Mouse (Mus musculus) cerebellum, adult 9-11 months (tissue): ENCODE results near the gene 3100002H09Rik.

Experiments used
- DNase-seq: peaks from one replicate; pipeline ENCODE4 v3.0.0; 2022

The 3100002H09Rik gene

GRCm38 (mm10) chr4:124610703-124611102 is at the start of gene 3100002H09Rik:
Gene 3100002H09Rik, minus strand, starts transcription at chr4:124610803.
- no peak for DNase-seq

- no peak for DNase-seq
Observed at GRCm38 (mm10) chr4:124659251-124660217, 48.9 kb upstream of the 3100002H09Rik start.

DNA sequence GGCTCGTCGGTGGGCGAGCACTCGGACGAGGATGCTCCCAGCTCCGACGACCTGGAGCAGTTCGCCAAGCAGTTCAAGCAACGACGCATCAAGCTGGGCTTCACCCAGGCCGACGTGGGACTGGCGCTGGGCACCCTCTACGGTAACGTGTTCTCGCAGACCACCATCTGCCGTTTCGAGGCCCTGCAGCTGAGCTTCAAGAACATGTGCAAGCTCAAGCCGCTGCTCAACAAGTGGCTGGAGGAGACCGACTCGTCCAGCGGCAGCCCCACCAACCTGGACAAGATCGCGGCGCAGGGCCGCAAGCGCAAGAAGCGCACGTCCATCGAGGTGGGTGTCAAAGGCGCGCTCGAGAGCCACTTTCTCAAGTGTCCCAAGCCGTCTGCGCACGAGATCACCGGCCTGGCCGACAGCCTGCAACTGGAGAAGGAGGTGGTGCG is 47.8 kb upstream of the 3100002H09Rik start:
- no peak for DNase-seq

DNA sequence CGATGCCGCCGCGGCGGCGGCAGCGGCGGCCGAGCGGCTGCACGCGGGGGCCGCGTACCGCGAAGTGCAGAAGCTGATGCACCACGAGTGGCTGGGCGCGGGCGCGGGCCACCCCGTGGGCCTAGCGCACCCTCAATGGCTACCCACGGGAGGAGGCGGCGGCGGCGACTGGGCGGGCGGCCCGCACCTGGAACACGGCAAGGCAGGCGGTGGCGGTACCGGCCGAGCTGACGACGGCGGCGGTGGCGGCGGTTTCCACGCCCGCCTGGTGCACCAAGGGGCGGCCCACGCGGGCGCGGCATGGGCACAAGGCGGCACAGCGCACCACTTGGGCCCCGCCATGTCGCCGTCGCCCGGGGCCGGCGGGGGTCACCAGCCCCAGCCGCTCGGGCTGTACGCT is 47.2 kb upstream of the 3100002H09Rik start:
- no peak for DNase-seq

GRCm38 (mm10) chr4:124656854-124657650 is 46.4 kb upstream of the 3100002H09Rik start:
- peak; percentile 59 for DNase-seq

DNA sequence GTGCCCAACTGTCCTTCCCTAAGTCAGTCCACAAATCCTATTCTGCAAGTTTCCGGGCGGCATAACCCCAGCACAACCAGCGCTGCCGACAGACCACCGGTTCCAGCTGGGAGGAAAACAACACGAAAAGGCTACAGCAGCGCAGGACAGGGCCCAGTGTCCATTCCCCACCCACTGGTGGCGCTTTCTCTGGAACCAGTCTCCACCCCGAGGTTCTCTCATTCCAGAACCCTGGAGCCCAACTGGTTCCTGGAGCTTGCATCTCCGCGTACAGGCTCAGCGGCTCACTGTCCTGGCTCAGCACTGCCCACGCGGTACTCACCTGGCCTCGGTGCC is 45.9 kb upstream of the 3100002H09Rik start, which contains the start of gene Pou3f1:
TSS of gene Pou3f1 (plus strand) at position 290 of the 336 bp plus-strand sequence.
- peak; percentile 24 for DNase-seq

DNA sequence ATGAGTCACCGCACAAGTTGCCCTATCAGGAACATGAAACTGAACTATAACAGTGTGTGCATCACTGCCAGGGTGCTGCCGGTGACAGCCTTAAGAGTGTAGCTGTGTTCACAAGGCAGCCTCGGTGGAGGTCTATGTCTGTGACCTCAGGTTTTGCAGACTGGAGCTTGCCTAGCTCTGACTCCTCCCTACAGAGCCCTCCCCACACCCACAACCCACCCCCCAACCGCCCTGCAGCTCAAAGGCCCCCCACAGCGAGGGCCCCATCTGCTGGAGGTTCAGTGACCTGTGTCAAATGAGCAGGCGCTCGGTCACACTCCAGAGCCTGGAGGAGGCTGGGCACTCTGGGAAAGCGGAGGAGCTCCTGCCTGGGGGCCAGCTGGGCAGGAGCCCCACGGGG is 42.3 kb upstream of the 3100002H09Rik start:
- no peak for DNase-seq

DNA sequence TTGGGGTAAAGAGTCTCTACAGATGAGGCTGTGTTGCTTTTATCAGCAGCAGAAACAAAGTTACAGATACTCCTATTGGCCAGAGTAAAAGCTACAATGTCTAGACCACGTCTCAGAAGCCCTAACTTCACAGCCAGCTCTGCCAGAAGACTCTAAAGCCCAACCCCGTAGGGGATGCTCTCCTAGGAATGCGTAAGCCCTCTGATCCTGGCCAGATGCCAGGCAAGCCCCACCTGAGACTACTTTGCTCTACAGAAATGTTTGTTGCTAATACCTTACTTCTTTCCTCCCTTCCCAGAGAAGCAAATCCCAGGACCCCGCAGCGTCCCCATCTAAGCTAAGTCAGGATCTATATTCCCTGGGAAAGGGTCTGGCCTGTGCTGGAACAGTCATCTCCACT is 37.3 kb upstream of the 3100002H09Rik start:
- no peak for DNase-seq

DNA sequence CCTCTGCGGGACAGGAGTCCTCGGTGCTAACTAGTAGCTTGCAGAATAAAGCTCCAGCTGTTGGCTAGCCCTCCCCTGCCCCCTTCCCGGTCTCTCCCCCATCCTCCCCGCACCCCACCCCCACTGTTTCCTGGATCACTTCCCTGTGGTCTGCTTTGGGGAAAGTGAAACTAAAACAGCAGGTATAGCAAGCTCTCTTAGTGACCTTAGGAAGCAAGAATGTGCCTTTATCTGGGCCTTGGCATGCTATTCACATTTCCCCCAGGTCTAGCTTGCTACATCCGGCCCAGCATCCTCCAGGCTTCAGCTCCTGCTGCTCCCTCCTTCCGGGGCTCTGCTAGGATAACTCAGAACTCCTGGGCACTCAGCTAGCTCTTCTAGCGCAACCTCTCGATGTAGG is 36.0 kb upstream of the 3100002H09Rik start:
- DNase-seq = no peak

- no peak for DNase-seq
Observed at GRCm38 (mm10) chr4:124644974-124645433, 34.4 kb upstream of the 3100002H09Rik start.

DNA sequence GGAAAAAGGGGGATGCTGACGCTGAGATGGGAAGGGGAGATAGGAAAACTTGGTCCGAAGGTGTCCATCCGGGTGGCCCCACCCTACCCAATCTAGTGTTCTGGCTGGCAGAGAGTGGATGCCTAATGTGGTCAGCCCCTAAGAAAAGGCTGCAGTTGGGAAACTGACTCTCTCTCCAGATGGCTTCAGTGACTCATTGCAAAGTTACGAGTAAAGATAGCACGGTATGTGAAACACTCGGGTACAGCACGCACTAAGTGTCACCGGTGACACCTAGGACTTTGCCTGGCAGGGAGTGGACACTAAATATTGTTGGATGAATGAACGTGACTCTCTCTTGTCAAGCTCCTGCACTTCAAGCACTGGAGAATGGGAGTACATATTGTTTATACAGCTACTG is 33.3 kb upstream of the 3100002H09Rik start:
- DNase-seq = no peak

DNA sequence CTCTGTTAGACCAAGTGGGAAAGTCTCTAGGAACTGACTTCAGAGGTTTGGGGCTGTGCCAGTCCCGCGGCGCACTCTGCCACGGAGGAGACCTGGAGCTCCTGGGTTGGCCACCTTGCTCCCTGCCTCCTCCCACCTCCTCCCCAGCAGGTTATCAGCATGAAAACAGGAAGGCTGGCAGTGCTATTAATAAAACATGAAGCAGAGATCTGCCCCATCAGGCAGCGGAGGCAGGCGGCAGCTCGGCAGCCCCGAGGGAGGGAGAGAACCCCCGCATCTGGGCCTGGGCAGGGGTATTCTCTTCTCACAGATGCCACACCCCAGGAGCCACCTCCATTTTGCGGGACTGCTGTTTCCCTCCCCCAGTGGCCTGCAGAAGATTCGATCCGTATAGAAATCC is 29.1 kb upstream of the 3100002H09Rik start:
- no peak for DNase-seq

DNA sequence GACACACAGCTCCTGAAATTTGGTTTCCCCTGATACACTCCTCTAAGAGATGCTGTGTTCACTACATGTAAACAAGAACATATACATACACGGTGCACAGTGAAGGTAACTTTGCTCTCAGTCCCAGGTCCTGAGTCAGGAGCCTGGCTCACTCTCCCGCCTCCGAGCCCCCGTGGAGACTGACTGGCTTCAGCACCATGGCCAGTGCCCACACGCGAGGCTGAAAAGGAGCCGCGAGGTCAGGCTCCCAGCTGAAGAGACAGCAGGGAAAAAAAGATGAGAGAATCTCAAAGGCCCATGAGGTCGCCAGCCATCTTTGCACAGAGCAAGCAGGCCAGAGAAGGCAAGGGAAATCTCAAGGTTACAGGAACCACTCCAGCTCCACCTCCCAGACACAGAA is 22.7 kb upstream of the 3100002H09Rik start:
- DNase-seq = no peak

- DNase-seq = no peak
Observed at GRCm38 (mm10) chr4:124632856-124633255, 22.3 kb upstream of the 3100002H09Rik start.

DNA sequence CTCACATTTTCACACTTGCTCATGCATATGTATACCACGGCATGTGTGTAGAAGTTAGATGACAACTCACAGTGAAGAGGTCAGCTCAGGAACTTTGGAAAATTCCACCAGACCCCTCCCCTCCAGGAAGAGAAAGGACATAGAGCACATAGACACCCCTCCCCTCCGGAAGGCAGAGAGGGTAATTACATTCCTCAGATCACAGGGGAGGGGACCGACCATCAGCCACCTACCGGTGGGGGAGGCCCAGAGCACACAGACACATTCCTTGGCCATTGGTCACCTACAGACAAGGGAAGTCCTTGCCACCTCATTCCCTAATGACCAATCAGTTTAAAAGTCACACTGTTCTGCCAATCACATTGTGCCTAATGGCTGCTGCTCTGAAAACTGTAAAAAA is 20.9 kb upstream of the 3100002H09Rik start:
- no peak for DNase-seq

DNA sequence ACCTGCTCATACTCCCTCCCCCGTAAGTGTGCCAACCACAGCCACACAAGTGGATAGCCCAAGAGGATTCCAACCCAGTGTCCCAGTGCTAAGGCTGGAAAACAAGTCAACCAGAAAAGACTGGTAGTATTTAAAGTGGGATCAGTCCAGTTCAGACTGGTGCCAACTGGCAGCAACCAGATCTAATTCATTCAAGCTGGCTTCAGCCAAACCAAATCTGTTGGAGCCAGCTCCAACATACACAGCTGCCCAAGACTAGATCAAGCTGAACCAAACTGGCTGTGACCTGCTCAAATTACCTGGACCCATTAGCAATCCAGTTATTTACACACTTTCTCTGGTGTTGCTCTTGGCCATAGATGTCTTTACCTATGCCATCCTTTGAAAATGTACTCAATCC is 16.2 kb upstream of the 3100002H09Rik start:
- no peak for DNase-seq

DNA sequence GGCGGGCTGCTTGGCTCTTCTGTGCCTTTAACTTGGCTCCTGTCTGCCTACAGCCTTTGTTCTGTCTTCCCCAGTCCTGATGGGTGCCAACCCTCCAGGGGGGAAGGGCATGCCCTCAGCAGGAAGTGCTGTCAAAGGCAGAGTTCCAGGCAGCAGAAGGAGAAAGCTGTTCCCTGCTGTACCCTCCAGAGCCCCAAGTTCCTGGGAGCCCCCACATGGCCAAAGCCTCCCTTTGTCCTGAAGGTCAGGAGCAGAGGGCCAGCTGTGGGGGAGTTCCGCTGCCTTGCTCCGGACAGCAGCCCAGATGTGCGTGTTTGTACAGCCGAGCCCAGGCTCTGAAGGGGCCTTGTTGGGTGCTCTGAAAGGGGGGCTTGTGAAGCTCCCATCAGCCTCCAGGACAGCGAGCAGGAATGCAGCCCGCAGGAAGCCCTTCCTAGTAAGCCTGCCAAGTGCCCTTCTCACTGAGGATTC is 13.5 kb upstream of the 3100002H09Rik start:
- DNase-seq = peak; percentile 40

- DNase-seq = no peak
Observed at GRCm38 (mm10) chr4:124622566-124622965, 12.0 kb upstream of the 3100002H09Rik start.

DNA sequence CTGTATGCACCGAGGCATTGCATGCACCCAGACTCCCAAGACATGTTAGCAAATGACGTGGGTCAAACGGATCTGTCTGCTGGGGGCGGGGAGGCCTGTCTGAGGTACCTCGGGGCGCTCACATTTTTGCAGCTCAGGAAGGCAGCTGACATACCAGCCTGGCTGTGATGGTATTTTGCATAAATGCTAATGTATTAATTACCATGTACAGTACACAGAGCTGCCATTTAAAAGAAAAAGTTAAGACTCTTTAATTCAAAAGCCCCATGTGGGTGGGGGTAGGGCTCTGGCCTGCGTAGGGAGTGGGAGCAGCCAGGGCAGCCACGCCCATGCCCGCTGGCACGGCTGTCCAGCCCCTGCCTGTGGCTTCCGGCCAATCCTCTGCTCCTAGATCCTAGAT is 10.8 kb upstream of the 3100002H09Rik start:
- DNase-seq = no peak

GRCm38 (mm10) chr4:124618599-124618998 is 8.0 kb upstream of the 3100002H09Rik start:
- DNase-seq = no peak

GRCm38 (mm10) chr4:124616636-124617035 is 6.0 kb upstream of the 3100002H09Rik start:
- no peak for DNase-seq

DNA sequence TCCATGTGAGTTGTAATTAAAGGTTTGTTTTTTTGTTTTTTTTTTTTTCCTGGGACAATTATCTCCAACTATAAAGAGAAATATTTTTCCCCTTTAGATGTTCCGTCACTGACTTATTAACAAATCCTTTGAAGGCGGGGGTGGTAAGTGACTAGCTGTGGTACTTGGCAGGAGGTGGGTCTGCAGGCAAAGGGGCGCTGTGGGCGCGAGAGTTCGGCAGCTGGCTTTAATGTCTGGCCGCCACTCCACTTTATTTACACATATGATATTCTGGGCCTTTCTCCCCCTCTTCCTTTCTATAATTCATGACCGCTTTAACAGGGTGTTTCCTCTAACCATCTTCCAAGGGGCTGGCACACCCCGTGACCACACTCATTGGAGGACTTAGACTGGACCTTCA is 5.4 kb upstream of the 3100002H09Rik start:
- DNase-seq = no peak

DNA sequence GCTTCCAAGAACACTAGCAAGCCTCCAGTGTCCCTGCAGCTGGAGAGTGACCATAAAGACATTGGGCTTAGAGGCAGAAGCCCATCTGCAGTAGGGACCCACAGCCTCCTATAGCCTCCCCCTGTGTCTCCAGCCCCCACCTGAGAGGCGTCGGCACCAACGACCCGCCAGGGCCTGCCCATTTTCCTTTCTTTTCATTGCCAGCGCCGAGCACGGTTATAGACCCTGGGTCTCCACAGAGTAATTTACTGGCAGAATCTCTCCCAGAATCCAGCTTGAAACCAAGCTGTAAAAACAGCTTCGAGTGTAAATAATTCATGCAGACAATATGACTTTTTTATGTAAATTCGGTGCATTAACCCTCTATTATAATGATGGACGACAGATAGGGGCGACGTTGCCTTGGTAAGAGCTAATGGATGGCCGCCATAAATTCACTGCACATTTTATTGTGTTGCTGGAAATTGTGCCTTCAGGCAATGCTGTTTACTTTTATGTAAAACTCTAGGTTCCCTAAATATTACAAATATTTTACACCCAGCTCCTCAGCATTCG is 4.9 kb upstream of the 3100002H09Rik start:
- DNase-seq = no peak
